In genomic region chr10:130324243-130324642, GRCm38 (mm10) we compare ENCODE assay signal across 25 mouse cellular contexts. TPM values are rescaled to one million over a fixed set of nuclear protein-coding genes. Genes with fewer than 3 reads are reported as not detected.
"Had no signal": no experiment of that assay in that cellular context is flagged by ENCODE, and none has a peak within 500 bp of the region (broad histone marks: within the 10 kb centered on the region; RNA-seq: fewer than 3 reads in every experiment).

No protein-coding gene starts in this region.

- H3K4me2 ChIP-seq: liver, embryonic 13.5 days; midbrain, embryonic 12.5 days; midbrain, embryonic 15.5 days; stomach, embryonic 15.5 days had no signal

- H3K9ac ChIP-seq: liver, embryonic 13.5 days; midbrain, embryonic 12.5 days; midbrain, embryonic 15.5 days; stomach, embryonic 15.5 days had no signal

- H3K36me3 ChIP-seq: liver, embryonic 13.5 days; midbrain, embryonic 12.5 days; midbrain, embryonic 15.5 days; stomach, embryonic 15.5 days had no signal

- H3K4me1 ChIP-seq: liver, embryonic 13.5 days; midbrain, embryonic 12.5 days; midbrain, embryonic 15.5 days; stomach, embryonic 15.5 days had no signal

- H3K27me3 ChIP-seq: liver, embryonic 13.5 days; midbrain, embryonic 12.5 days; midbrain, embryonic 15.5 days; stomach, embryonic 15.5 days had no signal

- DNase-seq: kidney, adult 18-20 months; kidney, adult 9 months; kidney, postnatal 14 days; kidney, postnatal 4 days; layer of hippocampus, postnatal 36 days; liver, embryonic 13.5 days; lung, adult 2 months; lung, postnatal 14 days; retina, postnatal 1 day; thymus, postnatal 25 days had no signal

- H3K9me3 ChIP-seq: liver, embryonic 13.5 days; midbrain, embryonic 12.5 days; midbrain, embryonic 15.5 days; stomach, embryonic 15.5 days had no signal

- H3K4me3 ChIP-seq: layer of hippocampus, adult 2 months; left cerebral cortex, adult 2 months; liver, embryonic 13.5 days; midbrain, embryonic 12.5 days; midbrain, embryonic 15.5 days; myocyte; stomach, embryonic 15.5 days had no signal

- ATAC-seq: midbrain, embryonic 15.5 days had no signal

- H3K27ac ChIP-seq: layer of hippocampus, adult 2 months; left cerebral cortex, adult 2 months; liver, embryonic 13.5 days; macrophage; midbrain, embryonic 12.5 days; midbrain, embryonic 15.5 days; stomach, embryonic 15.5 days had no signal

RNA-seq across cellular contexts. Expression of gene Tespa1, which starts 1.6 kb away (rescaled TPM):
- polyA plus RNA-seq: midbrain, embryonic 12.5 days; myocyte; neural tube, embryonic 14.5 days had no signal

RNA-seq across cellular contexts. Expression of gene Neurod4, which starts 44.2 kb away (rescaled TPM):
- total RNA-seq: liver, adult 2 months; megakaryocyte, adult 5-6 weeks had no signal
- polyA plus RNA-seq: kidney, embryonic 16.5 days; limb, embryonic 11.5 days; liver, adult 2 months; liver, embryonic 13.5 days; liver, embryonic 16.5 days; lung, adult 2 months; lung, embryonic 16.5 days; macrophage; myocyte; small intestine, adult 2 months had no signal
